Mouse (Mus musculus) heart, postnatal 0 days (tissue): ENCODE measurements around the gene Stxbp6. TPM values are rescaled to one million over a fixed set of nuclear protein-coding genes. Genes with fewer than 3 reads are reported as not detected.

Experiments used
- ATAC-seq: fragments of 200-750 bp; cut with Nextera tagmentation; 2 replicates; pipeline ENCODE4 v1.8.0; 2017; ENCODE audit warnings: low read depth, moderate number of reproducible peaks, moderate library complexity; ENCODE audit not compliant: insufficient read depth
- DNase-seq: peaks from one replicate; pipeline ENCODE4 v3.0.0-alpha.2; 2016; ENCODE audit warnings: low spot score
- H3K27ac ChIP-seq: fragments of 300-500 bp; sonication (generic); 2 replicates; pipeline ENCODE4 v1.5.1; 2014; ENCODE audit warnings: low read depth, mild to moderate bottlenecking
- H3K27me3 ChIP-seq: fragments of 300-500 bp; sonication (generic); 2 replicates; pipeline ENCODE4 v1.6.1; 2014; ENCODE audit warnings: low read length, mixed read lengths; ENCODE audit not compliant: control insufficient read depth, insufficient read depth
- H3K36me3 ChIP-seq: fragments of 300-500 bp; sonication (generic); replicated peaks from 2 replicates; pipeline ENCODE4 v1.6.1; 2014; ENCODE audit warnings: low read length, mixed read lengths; ENCODE audit not compliant: control insufficient read depth, insufficient read depth
- H3K4me1 ChIP-seq: fragments of 300-500 bp; sonication (generic); 2 replicates; pipeline ENCODE4 v1.6.1; 2014; ENCODE audit warnings: antibody characterized with exemption; ENCODE audit not compliant: control insufficient read depth, insufficient read depth
- H3K4me2 ChIP-seq: fragments of 300-500 bp; sonication (generic); 2 replicates; pipeline ENCODE4 v1.6.1; 2014; ENCODE audit warnings: low read depth, mild to moderate bottlenecking, low read length, moderate library complexity
- H3K4me3 ChIP-seq: fragments of 300-500 bp; sonication (generic); 2 replicates; pipeline ENCODE4 v1.5.1; 2014; ENCODE audit warnings: low read depth, low read length
- H3K9ac ChIP-seq: fragments of 300-500 bp; sonication (generic); replicated peaks from 2 replicates; pipeline ENCODE4 v1.6.1; 2014; ENCODE audit warnings: low read depth, low read length, mixed read lengths
- H3K9me3 ChIP-seq: fragments of 300-500 bp; sonication (generic); replicated peaks from 2 replicates; pipeline ENCODE4 v1.6.1; 2016; ENCODE audit warnings: low read length; ENCODE audit not compliant: control insufficient read depth
- CTCF ChIP-seq: IDR thresholded peaks from 2 replicates; pipeline ENCODE4 v1.5.1; 2016; ENCODE audit warnings: antibody characterized with exemption, control low read depth, low read depth
- EP300 ChIP-seq: IDR thresholded peaks from 2 replicates; pipeline ENCODE4 v1.6.1; 2016; ENCODE audit warnings: antibody characterized with exemption, low read depth
- WGBS: fragments of 180-500 bp; shearing (Covaris S2); extraction: QIAGEN DNeasy Blood & Tissue Kit; methylation state at CpG from one replicate; pipeline ENCODE4 v1.1.7; 2014; 5-methylcytosine and 5-hydroxymethylcytosine counted together
- polyA plus RNA-seq: library from polyadenylated mRNA; unstranded; fragments of >200 nt; fragmentation: Nextera tagmentation; extraction: Ambion mirVana; gene quantifications from 2 replicates; pipeline ENCODE4 v1.2.1, GENCODE M21; 2015
- total RNA-seq: library from RNA; depleted of rRNA; stranded (reverse); fragments of >200 nt; gene quantifications from 2 replicates; pipeline ENCODE4 v1.2.3, GENCODE M21; 2014; ENCODE audit warnings: low replicate concordance

The Stxbp6 gene
- total and polyA plus RNA-seq, 2 experiments from 2014 or later, result 8.0 to 9.1 TPM

DNA sequence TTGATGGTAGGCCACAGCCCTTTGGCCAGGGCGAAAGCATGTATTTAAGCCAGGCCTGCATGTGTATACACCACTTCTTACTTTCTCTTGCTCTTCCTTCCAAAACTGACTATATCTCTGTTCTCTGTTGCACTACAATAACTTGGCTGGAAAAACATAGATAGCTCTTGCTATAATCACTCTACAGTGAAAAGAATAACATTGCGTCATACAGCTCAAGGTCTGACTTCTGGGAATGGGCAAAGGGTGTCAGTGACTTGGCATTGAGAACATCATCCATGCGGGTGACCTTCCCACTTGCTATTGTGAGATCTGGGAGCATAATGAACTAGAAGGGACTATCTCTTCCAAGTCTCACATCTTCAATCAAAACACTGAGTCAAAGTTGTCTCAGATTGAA lies 122.4 kb downstream of the Stxbp6 start:
- Histone ChIP-seq H3K36me3 (no peaks in the 10 kb centered on the region), H3K27ac (no peak overlapping the region), H3K9ac (no peak overlapping the region), H3K4me1 (no peaks in the 10 kb centered on the region), H3K4me2 (no peak overlapping the region), H3K9me3 (no peaks in the 10 kb centered on the region), H3K4me3 (no peak overlapping the region), H3K27me3 (no peaks in the 10 kb centered on the region)
- ATAC-seq (peak; percentile 49; the same call in 1 of the 2 replicates), DNase-seq (peak; percentile 78)
- WGBS, result 46% methylated on average over 3 of the region's 3 CpGs
- TF ChIP-seq CTCF (no peak), EP300 (no peak)

GRCm38 (mm10) chr12:44950559-44950958 lies 124.0 kb downstream of the Stxbp6 start:
- Histone ChIP-seq H3K36me3 (no peaks in the 10 kb centered on the region), H3K4me2 (no peak overlapping the region), H3K27ac (no peak overlapping the region), H3K4me3 (no peak overlapping the region), H3K9me3 (no peaks in the 10 kb centered on the region), H3K4me1 (no peaks in the 10 kb centered on the region), H3K27me3 (no peaks in the 10 kb centered on the region), H3K9ac (no peak overlapping the region)
- DNase-seq (no peak), ATAC-seq (no peak)
- 96% methylated on average over 2 of the region's 2 CpGs for WGBS
- TF ChIP-seq CTCF (no peak), EP300 (no peak)

- ATAC-seq, result no peak
- DNase-seq, result peak; percentile 4
- Histone ChIP-seq H3K4me2 (no peak overlapping the region), H3K9me3 (no peaks in the 10 kb centered on the region), H3K36me3 (no peaks in the 10 kb centered on the region), H3K4me3 (no peak overlapping the region), H3K27ac (no peak overlapping the region), H3K9ac (no peak overlapping the region), H3K27me3 (no peaks in the 10 kb centered on the region), H3K4me1 (0 out of 2 replicates have a peak, but pooled peaks cover 3% of the 10 kb centered on the region)
- TF ChIP-seq EP300 (no peak), CTCF (no peak)
- 74% methylated on average over 5 of the region's 5 CpGs for WGBS
These were observed 126.7 kb downstream of the Stxbp6 start for GRCm38 (mm10) chr12:44947823-44948222.

DNA sequence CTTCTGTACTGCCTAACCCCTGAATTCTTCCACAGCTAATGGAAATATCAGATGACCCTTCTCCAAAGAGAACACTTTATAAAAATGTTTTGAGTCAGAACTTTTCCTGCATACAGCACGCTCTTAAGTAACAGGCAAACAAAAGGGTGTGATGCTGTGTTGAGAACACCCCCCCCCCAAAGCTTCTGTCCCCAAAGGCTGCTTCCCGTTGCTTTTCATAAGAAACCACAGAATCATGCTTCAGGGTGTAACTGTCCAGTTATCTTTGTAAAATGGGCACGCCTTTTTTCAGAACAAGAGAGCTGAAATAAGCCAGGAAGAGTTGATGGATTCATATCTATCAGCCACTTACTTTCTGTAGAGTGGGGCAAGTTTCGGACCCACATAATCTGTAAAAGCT lies 134.2 kb downstream of the Stxbp6 start:
- H3K9me3 ChIP-seq, result no peaks in the 10 kb centered on the region
- WGBS, result 65% methylated on average over 4 of the region's 4 CpGs

GRCm38 (mm10) chr12:44939106-44939505 lies 135.4 kb downstream of the Stxbp6 start:
- 0 out of 2 replicates have a peak overlapping the region, but pooled peaks have one; percentile 24 for H3K4me2 ChIP-seq
- no peak overlapping the region for H3K27ac ChIP-seq
- TF ChIP-seq EP300, result no peak
- no peak for TF ChIP-seq CTCF
- no peaks in the 10 kb centered on the region; the same call in 1 of the 2 replicates for H3K4me1 ChIP-seq
- H3K36me3 ChIP-seq, result no peaks in the 10 kb centered on the region
- no peaks in the 10 kb centered on the region for H3K27me3 ChIP-seq
- H3K9ac ChIP-seq, result no peak overlapping the region
- 44% methylated on average over 8 of the region's 8 CpGs for WGBS
- ATAC-seq, result no peak
- H3K4me3 ChIP-seq, result no peak overlapping the region
- DNase-seq, result no peak
- H3K9me3 ChIP-seq, result no peaks in the 10 kb centered on the region

More for the DNA sequence above, 134.2 kb downstream of the Stxbp6 start:
- Histone ChIP-seq H3K4me1 (peaks cover 3% of the 10 kb centered on the region; the same call in 1 of the 2 replicates), H3K27me3 (no peaks in the 10 kb centered on the region), H3K9ac (no peak overlapping the region), H3K36me3 (no peaks in the 10 kb centered on the region), H3K4me3 (no peak overlapping the region), H3K27ac (no peak overlapping the region), H3K4me2 (no peak overlapping the region)
- ATAC-seq (no peak), DNase-seq (no peak)
- no peak for TF ChIP-seq CTCF
- TF ChIP-seq EP300, result no peak

DNA sequence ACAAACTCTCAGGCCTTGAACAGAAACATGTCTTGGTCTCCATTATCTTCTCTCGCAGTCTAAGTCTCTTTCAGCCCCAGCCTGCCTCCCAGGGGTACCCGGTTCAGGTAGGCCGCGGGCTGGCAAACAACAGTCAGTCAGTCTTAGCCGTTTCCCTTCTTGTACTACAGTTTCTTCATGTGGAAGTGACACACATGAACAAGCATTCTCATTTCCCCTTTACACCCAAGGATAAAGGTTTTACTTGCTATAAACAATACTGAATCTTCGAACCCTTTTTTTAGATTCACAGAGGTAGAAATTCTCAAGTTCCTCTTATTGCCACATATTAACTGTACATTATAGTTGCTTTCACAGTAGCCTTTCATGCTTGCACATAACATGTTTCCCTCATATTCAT lies 141.6 kb downstream of the Stxbp6 start:
- WGBS, result 72% methylated on average over 6 of the region's 6 CpGs

More for the DNA sequence above, 141.6 kb downstream of the Stxbp6 start:
- no peak for TF ChIP-seq CTCF
- no peak for TF ChIP-seq EP300
- no peaks in the 10 kb centered on the region for H3K36me3 ChIP-seq
- no peak overlapping the region for H3K4me3 ChIP-seq
- no peak for DNase-seq
- no peak for ATAC-seq
- no peak overlapping the region for H3K4me2 ChIP-seq
- H3K9ac ChIP-seq, result no peak overlapping the region
- no peaks in the 10 kb centered on the region for H3K9me3 ChIP-seq
- no peak overlapping the region for H3K27ac ChIP-seq
- 0 out of 2 replicates have a peak, but pooled peaks cover 3% of the 10 kb centered on the region for H3K4me1 ChIP-seq
- H3K27me3 ChIP-seq, result no peaks in the 10 kb centered on the region
